Mouse (Mus musculus) lung, adult 2 months (tissue): ENCODE data around the gene Dhx37.
"Not testable (repeated sequence)": the region's sequence is repeated elsewhere in the genome, so short reads cannot be mapped to it uniquely, and the experiment has no call there.

Experiments used
- CTCF ChIP-seq: fragments of 200-500 bp; IDR thresholded peaks from 2 replicates; pipeline ENCODE4 v1.5.1; 2011; ENCODE audit warnings: mild to moderate bottlenecking, low read length, control low read depth; ENCODE audit not compliant: insufficient read depth
- POLR2A ChIP-seq: fragments of 200-500 bp; IDR thresholded peaks from 2 replicates; pipeline ENCODE4 v1.6.1; 2011; ENCODE audit warnings: low read depth, mild to moderate bottlenecking, control low read depth, low read length, borderline replicate concordance; ENCODE audit errors: extremely low read depth

- not testable (repeated sequence) for TF ChIP-seq CTCF, POLR2A
These were observed 21.4 kb downstream of the Dhx37 start for GRCm38 (mm10) chr5:125412536-125412935.
